Mouse (Mus musculus) C2C12 (cell line): ENCODE measurements around the gene Hp1bp3. TPM values are rescaled to one million over a fixed set of nuclear protein-coding genes. Genes with fewer than 3 reads are reported as not detected.
A peak's percentile ranks its signal among the peaks of the same experiment; 100 is the strongest.

ENCODE experiments used
- H3K27me3 ChIP-seq: one replicate; pipeline ENCODE4 v1.6.1; 2011; ENCODE audit not compliant: control insufficient read depth, insufficient read depth, insufficient read length
- H3K36me3 ChIP-seq: one replicate; pipeline ENCODE4 v1.6.1; 2011; ENCODE audit not compliant: control insufficient read depth, insufficient read depth
- H3K4me3 ChIP-seq: one replicate; pipeline ENCODE4 v1.5.1; 2011; ENCODE audit warnings: mild to moderate bottlenecking, control low read depth; ENCODE audit not compliant: poor library complexity, insufficient read depth, severe bottlenecking
- H3K79me2 ChIP-seq: one replicate; pipeline ENCODE4 v1.6.1; 2011; ENCODE audit not compliant: control insufficient read depth, insufficient read depth
- H3K79me3 ChIP-seq: one replicate; pipeline ENCODE4 v1.6.1; 2011; ENCODE audit warnings: low read depth, control low read depth
- H3ac ChIP-seq: one replicate; pipeline ENCODE3; 2011; ENCODE audit warnings: low read depth; ENCODE audit not compliant: control insufficient read depth, insufficient read length
- CEBPB ChIP-seq: IDR thresholded peaks from one replicate; pipeline ENCODE4 v1.6.1; 2011; ENCODE audit warnings: low read depth, mild to moderate bottlenecking, control low read depth, moderate library complexity
- CTCF ChIP-seq: IDR thresholded peaks from one replicate; pipeline ENCODE4 v1.5.1; 2011; ENCODE audit not compliant: control insufficient read depth, insufficient read depth, insufficient read length
- FOSL1 ChIP-seq: IDR thresholded peaks from one replicate; pipeline ENCODE4 v1.8.0; 2011; ENCODE audit warnings: mild to moderate bottlenecking, low read length; ENCODE audit not compliant: poor library complexity, insufficient read depth, severe bottlenecking
- MAX ChIP-seq: IDR thresholded peaks from one replicate; pipeline ENCODE4 v1.6.1; 2011; ENCODE audit warnings: mild to moderate bottlenecking, control low read depth
- MYOD1 ChIP-seq: IDR thresholded peaks from one replicate; pipeline ENCODE4 v1.6.1; 2011; ENCODE audit warnings: low read depth; ENCODE audit not compliant: control insufficient read depth, insufficient read length
- MYOG ChIP-seq: IDR thresholded peaks from one replicate; pipeline ENCODE4 v1.6.1; 2011; ENCODE audit not compliant: control insufficient read depth, insufficient read length; ENCODE audit errors: extremely low read depth
- USF1 ChIP-seq: IDR thresholded peaks from one replicate; pipeline ENCODE4 v1.6.1; 2011; ENCODE audit warnings: low read depth, mild to moderate bottlenecking, control low read depth, moderate library complexity
- long read RNA-seq, 2 experiments: library from polyadenylated mRNA; unstranded; transcript quantifications; one replicate each; pipeline ENCODE4 v2.0.0; 2019 to 2020
- polyA plus RNA-seq: library from polyadenylated mRNA; unstranded; fragments of >200 nt; fragmentation: generic; extraction: Trizol; gene quantifications from one replicate; pipeline ENCODE4 v1.2.1, GENCODE M21; 2012; ENCODE audit warnings: missing spikeins

Hp1bp3 gene
- polyA plus RNA-seq, result 54.3 TPM
- long read RNA-seq, experiment 1, full-length matches to known transcripts, result 19 of 45 reads
- long read RNA-seq, experiment 1, partial matches to known transcripts, result 14 of 45 reads
- long read RNA-seq, experiment 1, other reads (novel, unspliced or antisense), result 12 of 45 reads
- long read RNA-seq, experiment 2, transcript Hp1bp3-202 (12 exons, 3,113 nt), result minor isoform, 8 of 217 reads
- long read RNA-seq, experiment 2, transcript Hp1bp3-214 (13 exons, 3,361 nt), result minor isoform, 54 of 217 reads
- long read RNA-seq, experiment 2, transcript Hp1bp3-201 (13 exons, 3,311 nt), result major isoform, 66 of 217 reads
- long read RNA-seq, experiment 2, partial matches to known transcripts, result 21 of 217 reads
- long read RNA-seq, experiment 2, other reads (novel, unspliced or antisense), result 68 of 217 reads

- Histone ChIP-seq H3K27me3 (no peaks in the 10 kb centered on the region), H3K79me3 (peaks cover 40% of the 10 kb centered on the region), H3ac (peak within 1 kb of the TSS; percentile 98), H3K36me3 (peaks cover 27% of the 10 kb centered on the region), H3K4me3 (peak within 1 kb of the TSS; percentile 78), H3K79me2 (peaks cover 49% of the 10 kb centered on the region)
- no peak for TF ChIP-seq MYOD1
Observed at GRCm38 (mm10) chr4:138216200-138216890, at the start of gene Hp1bp3. Gene Hp1bp3 (plus strand): TSS chr4:138216296.

- TF ChIP-seq CTCF (no peak), FOSL1 (no peak), MYOG (no peak), MYOD1 (no peak), USF1 (no peak), MAX (no peak), CEBPB (no peak)
- no peaks in the 10 kb centered on the region for H3K79me2 ChIP-seq
- no peaks in the 10 kb centered on the region for H3K27me3 ChIP-seq
- no peak overlapping the region for H3ac ChIP-seq
- no peak overlapping the region for H3K4me3 ChIP-seq
- H3K36me3 ChIP-seq, result peaks cover 22% of the 10 kb centered on the region
- H3K79me3 ChIP-seq, result peaks cover 1% of the 10 kb centered on the region
Observed at GRCm38 (mm10) chr4:138166519-138166918, 49.6 kb upstream of the Hp1bp3 start.

- H3K4me3 ChIP-seq, result no peak overlapping the region
Observed at GRCm38 (mm10) chr4:138168162-138168561, 47.9 kb upstream of the Hp1bp3 start.

GRCm38 (mm10) chr4:138169420-138169819 is 46.7 kb upstream of the Hp1bp3 start:
- H3K4me3 ChIP-seq, result no peak overlapping the region
- H3K27me3 ChIP-seq, result no peaks in the 10 kb centered on the region
- no peak overlapping the region for H3ac ChIP-seq
- peaks cover 38% of the 10 kb centered on the region for H3K36me3 ChIP-seq
- H3K79me2 ChIP-seq, result no peaks in the 10 kb centered on the region
- TF ChIP-seq MYOD1 (no peak), MYOG (no peak), MAX (no peak)
- H3K79me3 ChIP-seq, result no peaks in the 10 kb centered on the region

More at GRCm38 (mm10) chr4:138168162-138168561, 47.9 kb upstream of the Hp1bp3 start:
- H3K79me2 ChIP-seq, result no peaks in the 10 kb centered on the region
- TF ChIP-seq MYOG, result no peak
- TF ChIP-seq MYOD1, result no peak
- no peak for TF ChIP-seq CEBPB
- TF ChIP-seq FOSL1, result no peak
- no peak for TF ChIP-seq MAX
- no peak for TF ChIP-seq USF1
- TF ChIP-seq CTCF, result no peak
- no peaks in the 10 kb centered on the region for H3K79me3 ChIP-seq
- peaks cover 32% of the 10 kb centered on the region for H3K36me3 ChIP-seq
- H3K27me3 ChIP-seq, result no peaks in the 10 kb centered on the region
- H3ac ChIP-seq, result no peak overlapping the region

- Histone ChIP-seq H3K79me3 (no peaks in the 10 kb centered on the region), H3K27me3 (no peaks in the 10 kb centered on the region), H3K79me2 (no peaks in the 10 kb centered on the region), H3K4me3 (no peak overlapping the region), H3K36me3 (peaks cover 54% of the 10 kb centered on the region), H3ac (no peak overlapping the region)
- TF ChIP-seq MYOG, result no peak
- no peak for TF ChIP-seq CEBPB
- no peak for TF ChIP-seq FOSL1
- TF ChIP-seq USF1, result no peak
- no peak for TF ChIP-seq MYOD1
- no peak for TF ChIP-seq CTCF
- TF ChIP-seq MAX, result no peak
Observed at GRCm38 (mm10) chr4:138172686-138173085, 43.4 kb upstream of the Hp1bp3 start.

- H3K79me3 ChIP-seq, result no peaks in the 10 kb centered on the region
- no peaks in the 10 kb centered on the region for H3K27me3 ChIP-seq
- no peak overlapping the region for H3K4me3 ChIP-seq
- no peaks in the 10 kb centered on the region for H3K79me2 ChIP-seq
- H3ac ChIP-seq, result no peak overlapping the region
- no peak for TF ChIP-seq USF1
- TF ChIP-seq MYOG, result no peak
- no peak for TF ChIP-seq MAX
- TF ChIP-seq CEBPB, result no peak
- TF ChIP-seq CTCF, result no peak
- TF ChIP-seq MYOD1, result no peak
- TF ChIP-seq FOSL1, result no peak
- peaks cover 63% of the 10 kb centered on the region for H3K36me3 ChIP-seq
Observed at GRCm38 (mm10) chr4:138179391-138179790, 36.7 kb upstream of the Hp1bp3 start.
